Mouse (Mus musculus) CH12.LX (cell line): Measurements from ENCODE around the gene Tm7sf2. TPM values are rescaled to one million over a fixed set of nuclear protein-coding genes. Genes with fewer than 3 reads are reported as not detected.

Experiments
- DNase-seq: peaks from one replicate; pipeline ENCODE4 v3.0.0-alpha.2; 2013; ENCODE audit errors: extremely low read depth
- H3K27ac ChIP-seq: 2 replicates; pipeline ENCODE4 v1.5.1; 2012; ENCODE audit warnings: low read depth, mild to moderate bottlenecking, control low read depth, moderate library complexity; ENCODE audit not compliant: insufficient read depth
- H3K27me3 ChIP-seq: replicated peaks from 2 replicates; pipeline ENCODE3; 2012; ENCODE audit warnings: inconsistent platforms
- H3K36me3 ChIP-seq, 2 experiments: replicated peaks in 1 of 2; 2 replicates each; pipeline versions ENCODE3 to v1.6.1; 2012; ENCODE audit warnings: inconsistent platforms in 1 of 2, low read length in 1 of 2, mild to moderate bottlenecking in 1 of 2, mixed read lengths in 1 of 2, moderate library complexity in 1 of 2; ENCODE audit not compliant: control insufficient read depth in 1 of 2, insufficient read depth in 1 of 2
- H3K4me1 ChIP-seq, 2 experiments: 2 replicates each; pipeline ENCODE4 v1.6.1; 2012; ENCODE audit warnings: inconsistent platforms in 1 of 2, moderate library complexity in 1 of 2; ENCODE audit not compliant: insufficient read depth in 2 of 2, control insufficient read depth in 1 of 2
- H3K4me2 ChIP-seq: 2 replicates; pipeline ENCODE4 v1.6.1; 2012; ENCODE audit warnings: low read depth, mild to moderate bottlenecking, control low read depth; ENCODE audit not compliant: poor library complexity, insufficient read depth, severe bottlenecking
- H3K4me3 ChIP-seq, 3 experiments: fragments of 150-350 bp in 1 of 3; sonication (generic) in 1 of 3; replicated peaks in 1 of 3; 2 replicates each; pipeline versions ENCODE3 to v1.5.1; 2011 to 2012; ENCODE audit warnings: low read depth in 2 of 3, low read length in 2 of 3, mild to moderate bottlenecking in 2 of 3, moderate library complexity in 2 of 3, control low read depth in 1 of 3, improper control_type of control experiment in 1 of 3, inconsistent platforms in 1 of 3, mixed read lengths in 1 of 3; ENCODE audit not compliant: poor library complexity in 1 of 3
- H3K79me2 ChIP-seq: replicated peaks from 2 replicates; pipeline ENCODE4 v1.6.1; 2012; ENCODE audit warnings: mild to moderate bottlenecking, moderate library complexity; ENCODE audit not compliant: control insufficient read depth, poor library complexity, insufficient read depth, severe bottlenecking; ENCODE audit errors: extremely low read depth
- H3K9ac ChIP-seq: 2 replicates; pipeline ENCODE4 v1.6.1; 2012; ENCODE audit warnings: low read depth, mild to moderate bottlenecking, control low read depth, moderate library complexity; ENCODE audit not compliant: insufficient read depth
- H3K9me3 ChIP-seq: replicated peaks from 2 replicates; pipeline ENCODE3; 2012; ENCODE audit warnings: low read length, inconsistent platforms, mixed read lengths
- BHLHE40 ChIP-seq: IDR thresholded peaks from 2 replicates; pipeline ENCODE4 v1.6.1; 2011; ENCODE audit warnings: mild to moderate bottlenecking, low read depth, low read length, improper control_type of control experiment
- CTCF ChIP-seq, 2 experiments: IDR thresholded peaks in 1 of 2; conservative IDR thresholded peaks in 1 of 2; 2 replicates each; pipeline ENCODE4 v1.5.1; 2011 to 2012; ENCODE audit warnings: low read depth in 2 of 2, low read length in 2 of 2, improper control_type of control experiment in 1 of 2, inconsistent platforms in 1 of 2, mild to moderate bottlenecking in 1 of 2, moderate library complexity in 1 of 2
- ELF1 ChIP-seq: IDR thresholded peaks from 2 replicates; pipeline ENCODE4 v1.6.1; 2014; ENCODE audit warnings: low read depth, mild to moderate bottlenecking, inconsistent platforms, low read length, improper control_type of control experiment
- EP300 ChIP-seq: IDR thresholded peaks from 2 replicates; pipeline ENCODE4 v1.6.1; 2011; ENCODE audit warnings: low read length, improper control_type of control experiment
- GABPA ChIP-seq: IDR thresholded peaks from 2 replicates; pipeline ENCODE4 v1.6.1; 2012; ENCODE audit warnings: low read depth, low read length, improper control_type of control experiment, inconsistent platforms; ENCODE audit not compliant: insufficient replicate concordance
- HCFC1 ChIP-seq: IDR thresholded peaks from 2 replicates; pipeline ENCODE4 v1.6.1; 2012; ENCODE audit warnings: low read depth, mild to moderate bottlenecking, inconsistent platforms, low read length, improper control_type of control experiment
- IRF4 ChIP-seq: IDR thresholded peaks from 2 replicates; pipeline ENCODE4 v1.6.1; 2014; ENCODE audit warnings: low read depth, mild to moderate bottlenecking, inconsistent platforms, low read length, improper control_type of control experiment
- MAX ChIP-seq: IDR thresholded peaks from 2 replicates; pipeline ENCODE4 v1.6.1; 2011; ENCODE audit warnings: low read length, improper control_type of control experiment
- MEF2A ChIP-seq: IDR thresholded peaks from 2 replicates; pipeline ENCODE4 v1.6.1; 2014; ENCODE audit warnings: low read depth, mild to moderate bottlenecking, inconsistent platforms, low read length, improper control_type of control experiment, borderline replicate concordance
- NRF1 ChIP-seq: IDR thresholded peaks from 2 replicates; pipeline ENCODE4 v1.6.1; 2014; ENCODE audit warnings: low read depth, mild to moderate bottlenecking, inconsistent platforms, low read length, improper control_type of control experiment, moderate library complexity
- PAX5 ChIP-seq: IDR thresholded peaks from 2 replicates; pipeline ENCODE4 v1.6.1; 2012; ENCODE audit warnings: low read length, inconsistent platforms, mixed read lengths
- POLR2AphosphoS2 ChIP-seq: IDR thresholded peaks from 2 replicates; pipeline ENCODE4 v1.6.1; 2011; ENCODE audit warnings: low read depth, low read length, improper control_type of control experiment
- RAD21 ChIP-seq: IDR thresholded peaks from 2 replicates; pipeline ENCODE4 v1.6.1; 2011; ENCODE audit warnings: low read depth, mild to moderate bottlenecking, low read length, improper control_type of control experiment, moderate library complexity
- SIN3A ChIP-seq: IDR thresholded peaks from 2 replicates; pipeline ENCODE4 v1.6.1; 2012; ENCODE audit warnings: low read length, improper control_type of control experiment, inconsistent platforms
- SMC3 ChIP-seq: IDR thresholded peaks from 2 replicates; pipeline ENCODE4 v1.6.1; 2011; ENCODE audit warnings: low read depth, low read length, improper control_type of control experiment
- TBP ChIP-seq: conservative IDR thresholded peaks from 2 replicates; pipeline ENCODE4 v1.6.1; 2011; ENCODE audit warnings: low read depth, low read length, improper control_type of control experiment
- TCF12 ChIP-seq: IDR thresholded peaks from 2 replicates; pipeline ENCODE4 v1.6.1; 2014; ENCODE audit warnings: low read depth, mild to moderate bottlenecking, inconsistent platforms, low read length, improper control_type of control experiment
- USF1 ChIP-seq: IDR thresholded peaks from 2 replicates; pipeline ENCODE4 v1.6.1; 2014; ENCODE audit warnings: low read depth, mild to moderate bottlenecking, inconsistent platforms, low read length, improper control_type of control experiment
- ZC3H11A ChIP-seq: IDR thresholded peaks from 2 replicates; pipeline ENCODE4 v1.6.1; 2012; ENCODE audit warnings: low read depth, mild to moderate bottlenecking, inconsistent platforms, low read length, improper control_type of control experiment
- ZNF384 ChIP-seq: IDR thresholded peaks from 2 replicates; pipeline ENCODE4 v1.6.1; 2012; ENCODE audit warnings: low read depth, low read length, improper control_type of control experiment, inconsistent platforms
- dilution Hi-C: fragments of 300-500 bp; cut with MboI; formaldehyde crosslinking; loops from 2 replicates; pipeline ENCODE4 v1.14.3; 2020; ENCODE audit warnings: low sequenced_read_pairs; ENCODE audit not compliant: extremely low pct_unique_long_range_greater_than_20kb, extremely low pct_ligation_motif_present
- in situ Hi-C: fragments of 300-500 bp; cut with MboI; formaldehyde crosslinking; loops from 3 replicates; pipeline ENCODE4 v1.14.3; 2019; ENCODE audit warnings: low sequenced_read_pairs, low pct_ligation_motif_present, low pct_unique_long_range_greater_than_20kb, mixed read lengths
- polyA plus RNA-seq: library from polyadenylated mRNA; unstranded; fragments of >175 nt; gene quantifications from 2 replicates; pipeline ENCODE4 v1.2.1, GENCODE M21; 2012; ENCODE audit warnings: low read depth; ENCODE audit not compliant: insufficient read length
- total RNA-seq, 2 experiments: library from RNA; depleted of rRNA; stranded (reverse); fragments of 300-350 nt in 1 of 2; fragments of >200 nt in 1 of 2; gene quantifications; 2 replicates each; pipeline ENCODE4 v1.2.3; 2012 to 2014

The Tm7sf2 gene
- total and polyA plus RNA-seq, 3 experiments = 10.8 to 15.1 (median 11.7) TPM

GRCm38 (mm10) chr19:6018142-6019089, 49.8 kb downstream of the Tm7sf2 start (continued):
- peak; percentile 79 for TF ChIP-seq SIN3A
- no peak for TF ChIP-seq ZC3H11A
- peak; percentile 67 for TF ChIP-seq USF1
- TF ChIP-seq TBP = peak; percentile 89
- TF ChIP-seq PAX5 = no peak
- no peak for TF ChIP-seq GABPA
- TF ChIP-seq MEF2A = 0 out of 2 replicates have a peak, but pooled peaks have one; percentile 9
- TF ChIP-seq EP300 = no peak
- peak; percentile 40 for TF ChIP-seq ELF1

- Histone ChIP-seq H3K9ac (no peak overlapping the region), H3K4me3 (no peak overlapping the region), H3K36me3 (peaks cover under 1 to 19% of the 10 kb centered on the region in 2 experiments), H3K79me2 (no peaks in the 10 kb centered on the region), H3K9me3 (no peaks in the 10 kb centered on the region), H3K4me2 (no peak overlapping the region), H3K4me1 (peaks cover 12 to 43% of the 10 kb centered on the region in 2 experiments), H3K27ac (no peak overlapping the region), H3K27me3 (no peaks in the 10 kb centered on the region)
- dilution Hi-C loops = no loop called here
- DNase-seq = peak; percentile 29
- TF ChIP-seq HCFC1 (no peak), CTCF (conservative IDR thresholded peaks at IDR 0.05 in 1 of 2, IDR thresholded peaks at IDR 0.05 in 1 of 2; ENCODE audit: low read depth in 2 of 2, low read length in 2 of 2) (peak; percentile 13 to 54; a peak in 2 of 4 replicates), RAD21 (peak; percentile 32), ZNF384 (no peak), IRF4 (no peak), SMC3 (peak; percentile 29)
- in situ Hi-C loops = loop anchor here (5.0 kb wide), 2 partner anchors 54 to 94 kb away; partner anchors contain the start of genes Cdc42ep2 and Pola2
Observed at GRCm38 (mm10) chr19:6016532-6016931, 51.6 kb downstream of the Tm7sf2 start.

DNA sequence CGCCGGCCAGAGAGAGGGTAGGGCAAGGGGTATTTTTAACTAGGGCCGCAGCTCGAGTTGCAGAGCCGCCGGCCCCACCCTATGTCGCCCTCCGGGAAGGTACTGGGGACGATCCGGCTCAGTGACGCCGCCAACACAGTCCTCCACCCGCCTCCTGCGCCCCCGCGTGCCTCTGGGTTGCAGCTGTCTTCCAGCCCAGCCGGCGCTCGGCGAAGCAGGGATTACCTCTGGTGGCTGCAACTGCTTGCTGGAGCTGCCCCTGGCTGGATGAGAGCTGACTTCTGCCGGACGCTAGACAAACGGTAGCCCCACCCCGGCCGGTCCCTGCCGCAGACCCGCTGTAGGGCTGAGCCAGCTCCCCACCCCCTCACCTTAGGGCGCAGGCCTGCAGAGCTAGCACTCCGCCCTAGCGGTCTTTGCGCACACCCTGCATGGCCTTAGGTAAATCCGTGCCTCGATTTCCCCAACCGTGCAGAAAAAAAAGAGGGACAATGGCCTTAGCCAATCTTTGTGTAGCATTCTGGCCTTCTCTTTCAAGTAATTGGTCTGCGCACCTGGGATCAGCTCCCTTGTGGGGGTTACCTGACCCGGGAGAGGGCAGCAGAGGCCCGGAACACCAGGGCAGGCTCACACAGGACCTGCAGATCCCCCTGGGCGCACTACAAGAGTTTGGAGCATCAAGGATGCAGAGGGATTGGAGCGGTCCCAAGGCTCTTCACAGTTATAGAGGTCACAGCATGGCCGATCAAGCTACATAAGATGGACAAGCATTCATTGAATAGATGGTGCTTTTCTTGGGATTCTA, 52.5 kb downstream of the Tm7sf2 start, which contains the start of gene Capn1:
Capn1 (minus strand) TSS at position 387 of the 805 bp plus-strand sequence.
- H3K4me3 ChIP-seq = peak within 1 kb of the TSS; percentile 57 to 80 (median 70)
- peak within 1 kb of the TSS; percentile 81 for H3K9ac ChIP-seq
- no peak for TF ChIP-seq POLR2AphosphoS2
- peak; percentile 8 for TF ChIP-seq RAD21
- peak; percentile 10; the same call in 1 of the 2 replicates for TF ChIP-seq SMC3
- TF ChIP-seq NRF1 = peak; percentile 54; the same call in 1 of the 2 replicates
- TF ChIP-seq TCF12 = 0 out of 2 replicates have a peak, but pooled peaks have one; percentile 10
- TF ChIP-seq MAX = 0 out of 2 replicates have a peak, but pooled peaks have one; percentile 12
- TF ChIP-seq CTCF (conservative IDR thresholded peaks at IDR 0.05 in 1 of 2, IDR thresholded peaks at IDR 0.05 in 1 of 2; ENCODE audit: low read depth in 2 of 2, low read length in 2 of 2) = peak in 1 of 2 experiments; percentile 41; a peak in 2 of 4 replicates
- no peak for TF ChIP-seq ZC3H11A
- TF ChIP-seq ELF1 = 0 out of 2 replicates have a peak, but pooled peaks have one; percentile 30
- TF ChIP-seq BHLHE40 = 0 out of 2 replicates have a peak, but pooled peaks have one; percentile 8
- peaks cover 8 to 28% of the 10 kb centered on the region in 2 experiments for H3K36me3 ChIP-seq
- H3K4me2 ChIP-seq = peak within 1 kb of the TSS; percentile 63
- dilution Hi-C loops = no loop called here
- no peaks in the 10 kb centered on the region for H3K9me3 ChIP-seq
- no peaks in the 10 kb centered on the region for H3K27me3 ChIP-seq
- 0 out of 2 replicates have a peak within 1 kb of the TSS, but pooled peaks have one; percentile 8 for H3K27ac ChIP-seq
- H3K79me2 ChIP-seq = no peaks in the 10 kb centered on the region
- in situ Hi-C loops = loop anchor here (5.0 kb wide), 2 partner anchors 53 to 93 kb away; partner anchors contain the start of genes Cdc42ep2 and Pola2
- peaks cover 11 to 42% of the 10 kb centered on the region in 2 experiments for H3K4me1 ChIP-seq
- peak; percentile 45 for DNase-seq
